In the genomic region with DNA sequence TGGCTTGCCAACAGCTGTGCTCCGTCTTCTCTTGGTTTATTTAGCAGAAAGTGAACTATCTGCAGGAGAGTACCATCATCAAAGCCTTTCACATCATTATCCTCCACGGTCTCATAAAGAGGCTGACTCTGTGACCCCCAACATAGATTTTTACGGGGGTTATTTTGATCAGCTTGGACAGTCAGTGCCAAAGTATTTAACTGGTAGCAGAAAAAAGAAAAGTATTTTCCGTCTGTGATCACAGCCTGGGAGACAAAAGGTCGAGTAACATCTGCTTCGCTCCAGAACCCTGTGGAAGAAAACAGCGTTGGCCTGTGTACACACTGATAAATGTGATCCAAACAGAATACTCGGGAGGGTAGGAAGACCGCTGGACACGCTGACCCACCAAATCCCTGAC, we compare ENCODE assay signal across 24 mouse cellular contexts. TPM values are rescaled to one million over a fixed set of nuclear protein-coding genes. Genes with fewer than 3 reads are reported as not detected.
DNase-seq lines count a peak whose midpoint lies in the region; ATAC-seq and TF ChIP-seq lines count a peak whose summit lies in the region.
"Had no signal": no experiment of that assay in that cellular context is flagged by ENCODE, and none has a peak within 500 bp of the region (broad histone marks: within the 10 kb centered on the region; RNA-seq: fewer than 3 reads in every experiment).

No protein-coding gene starts in this region.

- H3K4me1 ChIP-seq in kidney, postnatal 0 days (replicated peaks; ENCODE audit: insufficient read depth, low read length), result no peaks in the 10 kb centered on the region; the same call in 1 of the 2 replicates
- H3K4me1 ChIP-seq in kidney, adult 2 months (ENCODE audit: control insufficient read depth, insufficient read depth, low read length), result no peaks in the 10 kb centered on the region
- peaks cover 6% of the 10 kb centered on the region for H3K4me1 ChIP-seq in lung, embryonic 15.5 days
- H3K4me1 ChIP-seq: heart, embryonic 12.5 days; intestine, embryonic 15.5 days had no signal

- no peak overlapping the region for H3K4me3 ChIP-seq in kidney, postnatal 0 days (replicated peaks; ENCODE audit: low read depth, low read length)
- H3K4me3 ChIP-seq in kidney, adult 2 months (ENCODE audit: insufficient read depth, low read depth, low read length), result no peak overlapping the region
- no peak overlapping the region for H3K4me3 ChIP-seq in lung, embryonic 15.5 days
- H3K4me3 ChIP-seq: forebrain, embryonic 10.5 days; heart, embryonic 12.5 days; hindbrain, embryonic 10.5 days; intestine, embryonic 15.5 days; layer of hippocampus, adult 2 months; liver, embryonic 12.5 days had no signal

- no peak; the same call in 1 of the 2 replicates for ATAC-seq in kidney, postnatal 0 days (replicated peaks; ENCODE audit: low FRiP score, low read depth)
- peak; percentile 91 for ATAC-seq in lung, embryonic 15.5 days (ENCODE audit: borderline replicate concordance, extremely low read depth, low FRiP score, low TSS enrichment)
- ATAC-seq: forebrain, postnatal 0 days; hindbrain, embryonic 16.5 days; intestine, embryonic 15.5 days; liver, embryonic 12.5 days had no signal

- no peak overlapping the region for H3K9ac ChIP-seq in kidney, postnatal 0 days (ENCODE audit: low read depth, low read length)
- no peak overlapping the region for H3K9ac ChIP-seq in lung, embryonic 15.5 days
- H3K9ac ChIP-seq: forebrain, postnatal 0 days; heart, embryonic 12.5 days; intestine, embryonic 15.5 days; liver, embryonic 12.5 days had no signal

- no peaks in the 10 kb centered on the region for H3K9me3 ChIP-seq in kidney, postnatal 0 days (replicated peaks; ENCODE audit: low read length)
- H3K9me3 ChIP-seq in lung, embryonic 15.5 days, result no peaks in the 10 kb centered on the region
- H3K9me3 ChIP-seq: forebrain, embryonic 10.5 days; heart, embryonic 12.5 days; hindbrain, embryonic 10.5 days; intestine, embryonic 15.5 days; liver, embryonic 12.5 days had no signal

- H3K27ac ChIP-seq in kidney, postnatal 0 days, result no peak overlapping the region
- H3K27ac ChIP-seq in kidney, adult 2 months (ENCODE audit: insufficient read depth, low read depth, low read length), result no peak overlapping the region
- H3K27ac ChIP-seq in lung, embryonic 15.5 days, result peak overlapping the region; percentile 41; the same call in 1 of the 2 replicates
- H3K27ac ChIP-seq: forebrain, embryonic 10.5 days; hindbrain, embryonic 10.5 days; intestine, embryonic 15.5 days; layer of hippocampus, adult 2 months; liver, embryonic 12.5 days; stomach, postnatal 0 days had no signal

- H3K27me3 ChIP-seq in kidney, postnatal 0 days (ENCODE audit: insufficient read depth, low read length), result no peaks in the 10 kb centered on the region
- H3K27me3 ChIP-seq in kidney, adult 2 months (replicated peaks; ENCODE audit: control insufficient read depth, insufficient read depth, low read length), result no peaks in the 10 kb centered on the region
- H3K27me3 ChIP-seq in lung, embryonic 15.5 days, result no peaks in the 10 kb centered on the region
- H3K27me3 ChIP-seq: heart, embryonic 12.5 days; intestine, embryonic 15.5 days; liver, embryonic 12.5 days had no signal

- no peak for TF ChIP-seq POLR2A in kidney, adult 2 months (IDR thresholded peaks at IDR 0.05; ENCODE audit: low read depth, low read length)

- peaks cover 40% of the 10 kb centered on the region for H3K36me3 ChIP-seq in kidney, postnatal 0 days (ENCODE audit: insufficient read depth, low read length)
- peaks cover 3% of the 10 kb centered on the region for H3K36me3 ChIP-seq in kidney, adult 2 months (ENCODE audit: control insufficient read depth, insufficient read depth, low read length)
- H3K36me3 ChIP-seq in lung, embryonic 15.5 days, result peaks cover 50% of the 10 kb centered on the region

- H3K4me2 ChIP-seq in kidney, postnatal 0 days (ENCODE audit: low read length), result no peak overlapping the region
- no peak overlapping the region for H3K4me2 ChIP-seq in lung, embryonic 15.5 days
- H3K4me2 ChIP-seq: heart, embryonic 12.5 days; intestine, embryonic 15.5 days; liver, embryonic 12.5 days; midbrain, embryonic 11.5 days had no signal

- no peak for TF ChIP-seq CTCF in kidney, postnatal 0 days (IDR thresholded peaks at IDR 0.05; ENCODE audit: low read depth)
- TF ChIP-seq CTCF in kidney, adult 2 months (conservative IDR thresholded peaks at IDR 0.05; ENCODE audit: insufficient read depth, insufficient read length, low read depth, low read length), result no peak

- WGBS in kidney, postnatal 0 days, result 30% methylated on average over 10 of the region's 10 CpGs
- 41% methylated on average over 10 of the region's 10 CpGs for WGBS in kidney, adult 2 months
- WGBS in lung, embryonic 15.5 days, result 42% methylated on average over 10 of the region's 10 CpGs

- DNase-seq in kidney, postnatal 0 days (ENCODE audit: low spot score), result peak; percentile 69
- DNase-seq in kidney, adult 2 months, result no peak
- DNase-seq in kidney, postnatal 4 days, result peak; percentile 4 to 11
- DNase-seq in lung, postnatal 36 days, result peak; percentile 51
- no peak for DNase-seq in c-Kit-positive CD71-positive TER-119-positive erythroid progenitor cells, embryonic 14.5 days (ENCODE audit: low spot score)
- DNase-seq in adrenal gland, adult 18-20 months (ENCODE audit: low spot score in 2 of 2), result no peak
- DNase-seq: adrenal gland, postnatal 36 days; cerebellum, adult 11-12 months; cerebellum, postnatal 14 days; forebrain, postnatal 0 days; gastrocnemius, postnatal 14 days; heart, adult 11 months; heart, postnatal 10 days; thymus, adult 2 months had no signal

RNA-seq across cellular contexts. Expression of gene B430218F22Rik, which starts 6.0 kb away (rescaled TPM):
- polyA plus RNA-seq in kidney, postnatal 0 days (2015; fragmentation: Nextera tagmentation; extraction: Ambion mirVana), result 0.85 and 2.2 TPM in 2 replicates
- polyA plus RNA-seq in kidney, adult 2 months (2012; rRNA removed), result 0.14 and 0.20 TPM in 2 replicates
- polyA plus RNA-seq in lung, embryonic 15.5 days (2015; fragmentation: Nextera tagmentation; extraction: Ambion mirVana), result 0.38 and 1.1 TPM in 2 replicates
- total RNA-seq in adrenal gland, adult 18-20 months (2021), result under 1 TPM in 1 of 2 experiments, not detected in 1; 0.20 TPM
- total RNA-seq: adrenal gland, postnatal 36 days; gastrocnemius, postnatal 14 days; heart, postnatal 10 days had no signal

RNA-seq across cellular contexts. Expression of gene Mrps30, which starts 6.7 kb away (rescaled TPM):
- polyA plus RNA-seq in kidney, postnatal 0 days (2015; fragmentation: Nextera tagmentation; extraction: Ambion mirVana), result 35.7 and 36.8 TPM in 2 replicates
- polyA plus RNA-seq in kidney, adult 2 months (2012; rRNA removed), result 15.5 and 19.8 TPM in 2 replicates
- polyA plus RNA-seq in lung, embryonic 15.5 days (2015; fragmentation: Nextera tagmentation; extraction: Ambion mirVana), result 33.5 and 34.8 TPM in 2 replicates
- total RNA-seq in adrenal gland, adult 18-20 months (2021), result 10 to 100 TPM; 22.7 to 27.5 TPM

Comparison
In these comparisons a context has a peak if more than half of its experiments do, and no peak if none do; other contexts are left out.
1. DNase-seq: peak in kidney, postnatal 0 days (single experiment), kidney, postnatal 4 days (2 of 2) and lung, postnatal 36 days (single experiment); none in kidney, adult 2 months (single experiment), c-Kit-positive CD71-positive TER-119-positive erythroid progenitor cells, embryonic 14.5 days (single experiment) and adrenal gland, adult 18-20 months (0 of 2).